Mouse (Mus musculus): ENCODE data around the gene Tmem144. TPM values are rescaled to one million over a fixed set of nuclear protein-coding genes. Genes with fewer than 3 reads are reported as not detected.
A peak's percentile ranks its signal among the peaks of the same experiment; 100 is the strongest.

The Tmem144 gene
- polyA plus RNA-seq, 1 experiment from 2014 or later = 5.4 TPM

GRCm38 (mm10) chr3:79886357-79887091, 34.0 kb upstream of the Tmem144 start:
- peak overlapping the region; percentile 34 for H3K4me3 ChIP-seq (ENCODE audit: low read length)
- peak overlapping the region; percentile 65 for H3K27ac ChIP-seq (ENCODE audit: low read depth, low read length)
- H3K36me3 ChIP-seq (ENCODE audit: control insufficient read depth, insufficient read depth, low read length) = no peaks in the 10 kb centered on the region
- H3K4me1 ChIP-seq (ENCODE audit: control insufficient read depth, insufficient read depth, low read length) = peaks cover 13% of the 10 kb centered on the region
- 76% methylated on average over 23 of the region's 23 CpGs for WGBS
- peak overlapping the region; percentile 34; the same call in 1 of the 2 replicates for H3K9ac ChIP-seq (ENCODE audit: low read depth, low read length)
- peak overlapping the region; percentile 58 for H3K4me2 ChIP-seq (replicated peaks; ENCODE audit: low read depth, low read length)
- peak; percentile 56 for ATAC-seq (ENCODE audit: low FRiP score, low TSS enrichment)
- H3K27me3 ChIP-seq (ENCODE audit: control insufficient read depth, insufficient read depth, low read length) = no peaks in the 10 kb centered on the region
- H3K9me3 ChIP-seq (ENCODE audit: control insufficient read depth, low read length) = no peaks in the 10 kb centered on the region

- peak overlapping the region; percentile 34; the same call in 1 of the 2 replicates for H3K9ac ChIP-seq (ENCODE audit: low read depth, low read length)
- peak; percentile 84 for ATAC-seq (ENCODE audit: low FRiP score, low TSS enrichment)
- no peaks in the 10 kb centered on the region for H3K27me3 ChIP-seq (ENCODE audit: control insufficient read depth, insufficient read depth, low read length)
- no peaks in the 10 kb centered on the region for H3K36me3 ChIP-seq (ENCODE audit: control insufficient read depth, insufficient read depth, low read length)
- H3K9me3 ChIP-seq (ENCODE audit: control insufficient read depth, low read length) = no peaks in the 10 kb centered on the region
- peak overlapping the region; percentile 65 for H3K27ac ChIP-seq (ENCODE audit: low read depth, low read length)
- H3K4me1 ChIP-seq (ENCODE audit: control insufficient read depth, insufficient read depth, low read length) = peaks cover 13% of the 10 kb centered on the region
- H3K4me2 ChIP-seq (replicated peaks; ENCODE audit: low read depth, low read length) = peak overlapping the region; percentile 58
- peak overlapping the region; percentile 34 for H3K4me3 ChIP-seq (ENCODE audit: low read length)
- 6% methylated on average over 19 of the region's 19 CpGs for WGBS
Measured at GRCm38 (mm10) chr3:79885686-79886356, 33.2 kb upstream of the Tmem144 start.

GRCm38 (mm10) chr3:79884761-79885189, 32.2 kb upstream of the Tmem144 start:
- peak overlapping the region; percentile 83; the same call in 1 of the 2 replicates for H3K27ac ChIP-seq (ENCODE audit: low read depth, low read length)
- H3K4me3 ChIP-seq (ENCODE audit: low read length) = peak overlapping the region; percentile 31
- H3K27me3 ChIP-seq (ENCODE audit: control insufficient read depth, insufficient read depth, low read length) = no peaks in the 10 kb centered on the region
- H3K9me3 ChIP-seq (ENCODE audit: control insufficient read depth, low read length) = no peaks in the 10 kb centered on the region
- no peaks in the 10 kb centered on the region for H3K36me3 ChIP-seq (ENCODE audit: control insufficient read depth, insufficient read depth, low read length)
- peak overlapping the region; percentile 51 for H3K4me2 ChIP-seq (replicated peaks; ENCODE audit: low read depth, low read length)
- peak overlapping the region; percentile 44; the same call in 1 of the 2 replicates for H3K9ac ChIP-seq (ENCODE audit: low read depth, low read length)
- H3K4me1 ChIP-seq (ENCODE audit: control insufficient read depth, insufficient read depth, low read length) = peaks cover 13% of the 10 kb centered on the region
- peak; percentile 53; the same call in 1 of the 2 replicates for ATAC-seq (ENCODE audit: low FRiP score, low TSS enrichment)
- 9% methylated on average over 9 of the region's 9 CpGs for WGBS

- H3K36me3 ChIP-seq (ENCODE audit: control insufficient read depth, insufficient read depth, low read length) = no peaks in the 10 kb centered on the region
- peak within 1 kb of the TSS; percentile 51 for H3K4me2 ChIP-seq (replicated peaks; ENCODE audit: low read depth, low read length)
- no peaks in the 10 kb centered on the region for H3K27me3 ChIP-seq (ENCODE audit: control insufficient read depth, insufficient read depth, low read length)
- ATAC-seq (ENCODE audit: low FRiP score, low TSS enrichment) = peak; percentile 33; the same call in 1 of the 2 replicates
- peak within 1 kb of the TSS; percentile 31 for H3K4me3 ChIP-seq (ENCODE audit: low read length)
- no peaks in the 10 kb centered on the region for H3K9me3 ChIP-seq (ENCODE audit: control insufficient read depth, low read length)
- H3K9ac ChIP-seq (ENCODE audit: low read depth, low read length) = peak within 1 kb of the TSS; percentile 44; the same call in 1 of the 2 replicates
- H3K27ac ChIP-seq (ENCODE audit: low read depth, low read length) = peak within 1 kb of the TSS; percentile 83; the same call in 1 of the 2 replicates
- H3K4me1 ChIP-seq (ENCODE audit: control insufficient read depth, insufficient read depth, low read length) = peaks cover 15% of the 10 kb centered on the region
- WGBS = 36% methylated on average over 5 of the region's 5 CpGs
Measured at GRCm38 (mm10) chr3:79884305-79884704, 31.7 kb upstream of the Tmem144 start, which contains the start of gene Fam198b. Fam198b (plus strand) TSS chr3:79884533.

GRCm38 (mm10) chr3:79883092-79883491, 30.5 kb upstream of the Tmem144 start:
- Histone ChIP-seq H3K9ac (ENCODE audit: low read depth, low read length) (no peak overlapping the region), H3K9me3 (ENCODE audit: control insufficient read depth, low read length) (no peaks in the 10 kb centered on the region), H3K4me3 (ENCODE audit: low read length) (no peak overlapping the region), H3K27ac (ENCODE audit: low read depth, low read length) (no peak overlapping the region), H3K27me3 (ENCODE audit: control insufficient read depth, insufficient read depth, low read length) (no peaks in the 10 kb centered on the region), H3K4me2 (replicated peaks; ENCODE audit: low read depth, low read length) (no peak overlapping the region), H3K4me1 (ENCODE audit: control insufficient read depth, insufficient read depth, low read length) (peaks cover 23% of the 10 kb centered on the region), H3K36me3 (ENCODE audit: control insufficient read depth, insufficient read depth, low read length) (no peaks in the 10 kb centered on the region)
- 43% methylated on average over 7 of the region's 7 CpGs for WGBS
- no peak for ATAC-seq (ENCODE audit: low FRiP score, low TSS enrichment)

GRCm38 (mm10) chr3:79881645-79882044, 29.1 kb upstream of the Tmem144 start:
- Histone ChIP-seq H3K4me1 (ENCODE audit: control insufficient read depth, insufficient read depth, low read length) (peaks cover 17% of the 10 kb centered on the region), H3K27ac (ENCODE audit: low read depth, low read length) (no peak overlapping the region), H3K36me3 (ENCODE audit: control insufficient read depth, insufficient read depth, low read length) (no peaks in the 10 kb centered on the region), H3K4me2 (replicated peaks; ENCODE audit: low read depth, low read length) (no peak overlapping the region), H3K4me3 (ENCODE audit: low read length) (no peak overlapping the region), H3K27me3 (ENCODE audit: control insufficient read depth, insufficient read depth, low read length) (no peaks in the 10 kb centered on the region), H3K9ac (ENCODE audit: low read depth, low read length) (no peak overlapping the region), H3K9me3 (ENCODE audit: control insufficient read depth, low read length) (no peaks in the 10 kb centered on the region)
- no peak for ATAC-seq (ENCODE audit: low FRiP score, low TSS enrichment)
- WGBS = 53% methylated on average over 2 of the region's 2 CpGs

- peaks cover 9% of the 10 kb centered on the region; the same call in 1 of the 2 replicates for H3K4me1 ChIP-seq (ENCODE audit: control insufficient read depth, insufficient read depth, low read length)
- no peak overlapping the region for H3K9ac ChIP-seq (ENCODE audit: low read depth, low read length)
- H3K4me3 ChIP-seq (ENCODE audit: low read length) = no peak overlapping the region
- no peak for ATAC-seq (ENCODE audit: low FRiP score, low TSS enrichment)
- H3K9me3 ChIP-seq (ENCODE audit: control insufficient read depth, low read length) = no peaks in the 10 kb centered on the region
- no peaks in the 10 kb centered on the region for H3K27me3 ChIP-seq (ENCODE audit: control insufficient read depth, insufficient read depth, low read length)
- 35% methylated on average over 9 of the region's 9 CpGs for WGBS
- no peaks in the 10 kb centered on the region for H3K36me3 ChIP-seq (ENCODE audit: control insufficient read depth, insufficient read depth, low read length)
- peak overlapping the region; percentile 21 for H3K4me2 ChIP-seq (replicated peaks; ENCODE audit: low read depth, low read length)
- no peak overlapping the region for H3K27ac ChIP-seq (ENCODE audit: low read depth, low read length)
Measured at GRCm38 (mm10) chr3:79879246-79879645, 26.7 kb upstream of the Tmem144 start.

GRCm38 (mm10) chr3:79878350-79878749, 25.8 kb upstream of the Tmem144 start:
- Histone ChIP-seq H3K4me2 (replicated peaks; ENCODE audit: low read depth, low read length) (no peak overlapping the region), H3K4me1 (ENCODE audit: control insufficient read depth, insufficient read depth, low read length) (peaks cover 9% of the 10 kb centered on the region; the same call in 1 of the 2 replicates), H3K9me3 (ENCODE audit: control insufficient read depth, low read length) (no peaks in the 10 kb centered on the region), H3K36me3 (ENCODE audit: control insufficient read depth, insufficient read depth, low read length) (no peaks in the 10 kb centered on the region), H3K4me3 (ENCODE audit: low read length) (no peak overlapping the region), H3K27me3 (ENCODE audit: control insufficient read depth, insufficient read depth, low read length) (no peaks in the 10 kb centered on the region), H3K27ac (ENCODE audit: low read depth, low read length) (no peak overlapping the region), H3K9ac (ENCODE audit: low read depth, low read length) (no peak overlapping the region)
- peak; percentile 95 for ATAC-seq (ENCODE audit: low FRiP score, low TSS enrichment)
- WGBS = 41% methylated on average over 3 of the region's 3 CpGs

GRCm38 (mm10) chr3:79875471-79875870, 22.9 kb upstream of the Tmem144 start:
- no peak overlapping the region for H3K4me3 ChIP-seq (ENCODE audit: low read length)
- ATAC-seq (ENCODE audit: low FRiP score, low TSS enrichment) = no peak
- H3K4me2 ChIP-seq (replicated peaks; ENCODE audit: low read depth, low read length) = no peak overlapping the region
- no peak overlapping the region for H3K27ac ChIP-seq (ENCODE audit: low read depth, low read length)
- WGBS = 91% methylated on average over 5 of the region's 5 CpGs
- no peaks in the 10 kb centered on the region for H3K9me3 ChIP-seq (ENCODE audit: control insufficient read depth, low read length)
- H3K36me3 ChIP-seq (ENCODE audit: control insufficient read depth, insufficient read depth, low read length) = no peaks in the 10 kb centered on the region
- no peak overlapping the region for H3K9ac ChIP-seq (ENCODE audit: low read depth, low read length)
- peaks cover 9% of the 10 kb centered on the region; the same call in 1 of the 2 replicates for H3K4me1 ChIP-seq (ENCODE audit: control insufficient read depth, insufficient read depth, low read length)
- no peaks in the 10 kb centered on the region for H3K27me3 ChIP-seq (ENCODE audit: control insufficient read depth, insufficient read depth, low read length)
